Mouse (Mus musculus) embryonic fibroblast, embryonic 13.5 days (primary cell): ENCODE data around the gene Fat3.

Source experiments
- CTCF ChIP-seq: IDR thresholded peaks from 2 replicates; pipeline ENCODE4 v1.5.1; 2011; ENCODE audit warnings: mild to moderate bottlenecking, control low read depth, low read length, moderate library complexity, borderline replicate concordance; ENCODE audit not compliant: insufficient read depth
- POLR2A ChIP-seq: IDR thresholded peaks from 2 replicates; pipeline ENCODE4 v1.6.1; 2011; ENCODE audit warnings: low read depth, mild to moderate bottlenecking, control low read depth, low read length, moderate library complexity

- TF ChIP-seq POLR2A (no peak), CTCF (no peak)
These were observed 454.4 kb downstream of the Fat3 start for GRCm38 (mm10) chr9:16046686-16047085.
